Mouse (Mus musculus) bone marrow, adult 2 months (tissue): ENCODE data around the gene Akirin2. TPM values are rescaled to one million over a fixed set of nuclear protein-coding genes. Genes with fewer than 3 reads are reported as not detected.

ENCODE experiments used
- H3K27ac ChIP-seq: fragments of 200-500 bp; 2 replicates; pipeline ENCODE4 v1.5.1; 2012; ENCODE audit warnings: low read depth, mild to moderate bottlenecking, control low read depth, inconsistent platforms, low read length; ENCODE audit not compliant: control insufficient read depth, poor library complexity, insufficient read depth
- H3K4me1 ChIP-seq: fragments of 200-500 bp; 2 replicates; pipeline ENCODE4 v1.6.1; 2011; ENCODE audit warnings: low read length; ENCODE audit not compliant: control insufficient read depth, insufficient read depth
- H3K4me3 ChIP-seq: fragments of 200-500 bp; replicated peaks from 2 replicates; pipeline ENCODE3; 2011; ENCODE audit warnings: mild to moderate bottlenecking, low read depth, low read length, control low read depth; ENCODE audit not compliant: control insufficient read depth
- CTCF ChIP-seq: fragments of 200-500 bp; IDR thresholded peaks from 2 replicates; pipeline ENCODE4 v1.5.1; 2011; ENCODE audit warnings: low read length, control low read depth; ENCODE audit not compliant: control insufficient read depth, insufficient read depth
- POLR2A ChIP-seq: fragments of 200-500 bp; IDR thresholded peaks from 2 replicates; pipeline ENCODE4 v1.6.1; 2011; ENCODE audit warnings: low read depth, mild to moderate bottlenecking, control low read depth, low read length, borderline replicate concordance; ENCODE audit not compliant: control insufficient read depth
- WGBS: fragments of 180-500 bp; shearing (Covaris S2); methylation state at CpG from one replicate; pipeline ENCODE4 v1.1.7; 2018; 5-methylcytosine and 5-hydroxymethylcytosine counted together
- polyA plus RNA-seq: library from polyadenylated mRNA; stranded (reverse); fragments of >200 nt; gene quantifications from 2 replicates; pipeline ENCODE4 v1.2.4, GENCODE M21; 2011; ENCODE audit warnings: low replicate concordance; ENCODE audit not compliant: missing spikeins, insufficient read depth, insufficient read length

Gene Akirin2
- polyA plus RNA-seq, 1 experiment = 50.4 TPM

GRCm38 (mm10) chr4:34549981-34550747 is 573 bp upstream of the Akirin2 start:
- 3% methylated on average over 38 of the region's 38 CpGs for WGBS
- Histone ChIP-seq H3K27ac (peak overlapping the region; percentile 93), H3K4me1 (no peaks in the 10 kb centered on the region; the same call in 1 of the 2 replicates), H3K4me3 (peak overlapping the region; percentile 98)
- TF ChIP-seq CTCF (no peak), POLR2A (peak; percentile 87; the same call in 1 of the 2 replicates)

GRCm38 (mm10) chr4:34551098-34551809 is 517 bp downstream of the Akirin2 start:
- TF ChIP-seq CTCF (no peak), POLR2A (no peak)
- under 1% methylated on average over 50 of the region's 50 CpGs for WGBS
- Histone ChIP-seq H3K27ac (peak overlapping the region; percentile 93), H3K4me3 (peak overlapping the region; percentile 98), H3K4me1 (no peaks in the 10 kb centered on the region; the same call in 1 of the 2 replicates)

GRCm38 (mm10) chr4:34551966-34552365 is 1.2 kb downstream of the Akirin2 start:
- Histone ChIP-seq H3K27ac (no peak overlapping the region), H3K4me3 (peak overlapping the region; percentile 98), H3K4me1 (no peaks in the 10 kb centered on the region; the same call in 1 of the 2 replicates)
- TF ChIP-seq CTCF (no peak), POLR2A (no peak)
- 7% methylated on average over 3 of the region's 3 CpGs for WGBS

- WGBS = 66% methylated on average over 1 of the region's 1 CpGs
- no peak overlapping the region for H3K27ac ChIP-seq
- H3K4me1 ChIP-seq = no peaks in the 10 kb centered on the region; the same call in 1 of the 2 replicates
- no peak overlapping the region for H3K4me3 ChIP-seq
- no peak for TF ChIP-seq CTCF
- no peak for TF ChIP-seq POLR2A
Observed at GRCm38 (mm10) chr4:34554596-34554995, 3.9 kb downstream of the Akirin2 start.

GRCm38 (mm10) chr4:34555604-34556003 is 4.9 kb downstream of the Akirin2 start:
- Histone ChIP-seq H3K27ac (no peak overlapping the region), H3K4me3 (no peak overlapping the region), H3K4me1 (no peaks in the 10 kb centered on the region; the same call in 1 of the 2 replicates)
- TF ChIP-seq CTCF = no peak
- no peak for TF ChIP-seq POLR2A
- WGBS = 84% methylated on average over 3 of the region's 3 CpGs

- H3K4me1 ChIP-seq = no peaks in the 10 kb centered on the region; the same call in 1 of the 2 replicates
- H3K4me3 ChIP-seq = no peak overlapping the region
- TF ChIP-seq POLR2A = no peak
- TF ChIP-seq CTCF = no peak
- no peak overlapping the region for H3K27ac ChIP-seq
Observed at GRCm38 (mm10) chr4:34556183-34556582, 5.4 kb downstream of the Akirin2 start.

- no peak overlapping the region for H3K4me3 ChIP-seq
- no peak for TF ChIP-seq POLR2A
- TF ChIP-seq CTCF = peak; percentile 67
- WGBS = 71% methylated on average over 4 of the region's 4 CpGs
- H3K4me1 ChIP-seq = no peaks in the 10 kb centered on the region
- H3K27ac ChIP-seq = no peak overlapping the region
Observed at GRCm38 (mm10) chr4:34560971-34561370, 10.2 kb downstream of the Akirin2 start.

- no peak overlapping the region for H3K4me3 ChIP-seq
- no peak overlapping the region for H3K27ac ChIP-seq
- 89% methylated on average over 6 of the region's 6 CpGs for WGBS
- no peak for TF ChIP-seq CTCF
- H3K4me1 ChIP-seq = no peaks in the 10 kb centered on the region
Observed at GRCm38 (mm10) chr4:34566226-34566625, 15.5 kb downstream of the Akirin2 start.
